Comparison of ENCODE assay signal across 8 mouse cellular contexts in genomic region chr12:67220641-67221231, GRCm38 (mm10). TPM values are rescaled to one million over a fixed set of nuclear protein-coding genes. Genes with fewer than 3 reads are reported as not detected.
DNase-seq lines count a peak whose midpoint lies in the region; ATAC-seq and TF ChIP-seq lines count a peak whose summit lies in the region.

No protein-coding gene starts in this region.

- H3K27ac ChIP-seq in cerebellum, adult 2 months (ENCODE audit: insufficient read depth, low read length): peak overlapping the region; percentile 32; the same call in 1 of the 2 replicates
- H3K27ac ChIP-seq in intestine, embryonic 15.5 days: no peak overlapping the region
- no peak overlapping the region for H3K27ac ChIP-seq in limb, embryonic 13.5 days

- TF ChIP-seq CTCF in cerebellum, adult 2 months (IDR thresholded peaks at IDR 0.05; ENCODE audit: borderline replicate concordance, insufficient read depth, low read depth, low read length): no peak

- no peak overlapping the region for H3K9ac ChIP-seq in intestine, embryonic 15.5 days
- peak overlapping the region; percentile 48 for H3K9ac ChIP-seq in limb, embryonic 13.5 days

- H3K36me3 ChIP-seq in intestine, embryonic 15.5 days: no peaks in the 10 kb centered on the region
- H3K36me3 ChIP-seq in limb, embryonic 13.5 days: no peaks in the 10 kb centered on the region

- no peak for TF ChIP-seq POLR2A in cerebellum, adult 2 months (IDR thresholded peaks at IDR 0.05; ENCODE audit: borderline replicate concordance, insufficient read depth, low read length)

- H3K4me2 ChIP-seq in intestine, embryonic 15.5 days (replicated peaks): peak overlapping the region; percentile 99
- H3K4me2 ChIP-seq in limb, embryonic 13.5 days (replicated peaks): peak overlapping the region; percentile 97

- ATAC-seq in intestine, embryonic 15.5 days: peak; percentile 29
- ATAC-seq in limb, embryonic 13.5 days (ENCODE audit: low FRiP score, low read depth): 0 out of 2 replicates have a peak, but pooled peaks have one; percentile 12
- ATAC-seq in granulocyte monocyte progenitor cell, adult 5-6 weeks (replicated peaks; ENCODE audit: poor library complexity, severe bottlenecking): no peak

- no peaks in the 10 kb centered on the region for H3K9me3 ChIP-seq in intestine, embryonic 15.5 days
- no peaks in the 10 kb centered on the region for H3K9me3 ChIP-seq in limb, embryonic 13.5 days

- peak overlapping the region; percentile 82 for H3K4me3 ChIP-seq in cerebellum, adult 2 months (replicated peaks; ENCODE audit: insufficient read depth, low read depth, low read length)
- peak overlapping the region; percentile 54 for H3K4me3 ChIP-seq in intestine, embryonic 15.5 days (replicated peaks)
- peak overlapping the region; percentile 66 for H3K4me3 ChIP-seq in limb, embryonic 13.5 days

- peak; percentile 15 for DNase-seq in adrenal gland, adult 2 months
- DNase-seq in adrenal gland, adult 8-10 months: no peak
- DNase-seq in cerebellum, adult 2 months: peak; percentile 45 to 48
- peak; percentile 18 for DNase-seq in forelimb bud, embryonic 11.5 days (ENCODE audit: low read depth, low spot score)
- peak; percentile 74 for DNase-seq in right cerebral cortex, adult 18-20 months

- WGBS in cerebellum, adult 2 months: under 1% methylated on average over 43 of the region's 43 CpGs
- under 1% methylated on average over 43 of the region's 43 CpGs for WGBS in intestine, embryonic 15.5 days
- WGBS in limb, embryonic 13.5 days: under 1% methylated on average over 38 of the region's 43 CpGs

- no peaks in the 10 kb centered on the region for H3K4me1 ChIP-seq in cerebellum, adult 2 months (ENCODE audit: control insufficient read depth, insufficient read depth, low read length)
- peaks cover 19% of the 10 kb centered on the region for H3K4me1 ChIP-seq in intestine, embryonic 15.5 days (replicated peaks)
- H3K4me1 ChIP-seq in limb, embryonic 13.5 days: peaks cover 13% of the 10 kb centered on the region

- no peaks in the 10 kb centered on the region; the same call in 1 of the 2 replicates for H3K27me3 ChIP-seq in cerebellum, adult 2 months (ENCODE audit: control insufficient read depth, insufficient read depth, low read length)
- peaks cover 29% of the 10 kb centered on the region for H3K27me3 ChIP-seq in intestine, embryonic 15.5 days (replicated peaks)
- peaks cover 69% of the 10 kb centered on the region for H3K27me3 ChIP-seq in limb, embryonic 13.5 days

RNA-seq across cellular contexts. Expression of gene Mdga2, which starts 1.6 kb away (rescaled TPM):
- total RNA-seq in adrenal gland, adult 2 months (2021): 1 to 10 TPM; 1.6 to 3.0 TPM
- polyA plus RNA-seq in adrenal gland, adult 2 months (2012; rRNA removed): 1.5 and 1.8 TPM in 2 replicates
- 1 to 10 TPM; 4.1 to 7.5 (median 5.7) TPM for total RNA-seq in adrenal gland, adult 8-10 months (2022)
- polyA plus RNA-seq in cerebellum, adult 2 months (2012; rRNA removed): 12.2 and 12.9 TPM in 2 replicates
- 0.98 and 1.0 TPM in 2 replicates for polyA plus RNA-seq in intestine, embryonic 15.5 days (2015; fragmentation: Nextera tagmentation; extraction: Ambion mirVana)
- polyA plus RNA-seq in limb, embryonic 13.5 days (2015; fragmentation: Nextera tagmentation; extraction: Ambion mirVana): 3.7 and 4.2 TPM in 2 replicates
- total RNA-seq in granulocyte monocyte progenitor cell, adult 5-6 weeks (2014; fragmentation: Nextera tagmentation): not detected in 2 replicates
- not detected in 2 replicates for total RNA-seq in granulocyte monocyte progenitor cell, adult 5-6 weeks (2017)
